Mouse (Mus musculus) gastrocnemius, adult 2 months (tissue): ENCODE data around the gene Fxyd6. TPM values are rescaled to one million over a fixed set of nuclear protein-coding genes. Genes with fewer than 3 reads are reported as not detected.

ENCODE experiments used
- DNase-seq: peaks from one replicate; pipeline ENCODE4 v3.0.0; 2022
- H3K27ac ChIP-seq: fragments of 200-600 bp; 2 replicates; pipeline ENCODE4 v1.8.1; 2022; ENCODE audit warnings: mild to moderate bottlenecking
- H3K4me3 ChIP-seq: fragments of 200-600 bp; 2 replicates; pipeline ENCODE4 v1.8.1; 2022; ENCODE audit warnings: mild to moderate bottlenecking, moderate library complexity
- CTCF ChIP-seq: fragments of 200-600 bp; IDR thresholded peaks from 2 replicates; pipeline ENCODE4 v1.8.1; 2022; ENCODE audit warnings: antibody characterized with exemption, mild to moderate bottlenecking, moderate library complexity
- intact Hi-C: fragments of 180-260 bp; cut with DNase I; formaldehyde crosslinking; loops from one replicate; pipeline ENCODE4 v1.15.1; 2025
- total RNA-seq, 2 experiments: library from RNA; stranded (reverse); gene quantifications; 2 replicates each; pipeline ENCODE4 v1.2.3; 2021

Fxyd6 gene
- total RNA-seq, 2 experiments from 2014 or later: 26.7 to 84.7 TPM

- intact Hi-C loops: loop anchor here (2.0 kb wide), 1 partner anchor 22 kb away; no protein-coding TSS in a partner anchor
- no peak for TF ChIP-seq CTCF
- Histone ChIP-seq H3K27ac (0 out of 2 replicates have a peak overlapping the region, but pooled peaks have one; percentile 28), H3K4me3 (no peak overlapping the region)
- no peak for DNase-seq
These were observed 12.4 kb downstream of the Fxyd6 start for GRCm38 (mm10) chr9:45382336-45382735.

GRCm38 (mm10) chr9:45382834-45383233 lies 12.8 kb downstream of the Fxyd6 start:
- Histone ChIP-seq H3K27ac (no peak overlapping the region), H3K4me3 (no peak overlapping the region)
- DNase-seq: no peak
- intact Hi-C loops: loop anchor here (2.0 kb wide), 1 partner anchor 22 kb away; no protein-coding TSS in a partner anchor
- no peak for TF ChIP-seq CTCF

GRCm38 (mm10) chr9:45383883-45384282 lies 13.9 kb downstream of the Fxyd6 start:
- DNase-seq: no peak
- no peak overlapping the region for H3K27ac ChIP-seq
- no peak overlapping the region for H3K4me3 ChIP-seq
- TF ChIP-seq CTCF: no peak
- intact Hi-C loops: loop anchor here (2.0 kb wide), 1 partner anchor 23 kb away; no protein-coding TSS in a partner anchor

- no peak for TF ChIP-seq CTCF
- intact Hi-C loops: no loop called here
- H3K4me3 ChIP-seq: no peak overlapping the region
These were observed 16.7 kb downstream of the Fxyd6 start for GRCm38 (mm10) chr9:45386698-45387097.

GRCm38 (mm10) chr9:45388385-45388994 lies 18.5 kb downstream of the Fxyd6 start:
- Histone ChIP-seq H3K27ac (no peak overlapping the region), H3K4me3 (no peak overlapping the region)
- intact Hi-C loops: loop anchor here (1.0 to 2.0 kb wide), 3 partner anchors 43 to 168 kb away; no protein-coding TSS in a partner anchor
- no peak; the same call in 1 of the 2 replicates for TF ChIP-seq CTCF
- peak; percentile 88 for DNase-seq

More at GRCm38 (mm10) chr9:45386698-45387097, 16.7 kb downstream of the Fxyd6 start:
- H3K27ac ChIP-seq: no peak overlapping the region
- no peak for DNase-seq

DNA sequence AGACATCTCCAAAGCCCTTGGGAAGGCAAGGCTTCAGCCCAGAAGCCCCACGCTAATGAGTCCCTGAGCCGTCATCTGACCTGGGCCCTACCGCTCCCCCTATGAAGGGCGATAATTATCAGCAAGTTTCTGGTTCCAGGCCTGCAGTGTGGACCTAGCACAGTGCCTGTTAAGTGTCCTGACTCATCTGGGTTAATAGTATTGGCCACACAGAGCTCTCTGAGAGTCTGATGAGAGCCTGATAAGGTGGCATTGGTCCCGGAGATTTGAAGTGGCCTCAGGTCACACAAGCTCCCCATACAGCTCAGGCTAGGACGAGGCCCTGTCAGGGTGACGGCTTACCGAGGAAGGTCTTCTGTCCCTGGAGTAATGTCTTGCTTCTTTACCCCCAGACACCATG lies 19.6 kb downstream of the Fxyd6 start:
- intact Hi-C loops: loop anchor here (2.0 kb wide), 1 partner anchor 169 kb away; no protein-coding TSS in a partner anchor
- no peak for TF ChIP-seq CTCF
- no peak for DNase-seq
- Histone ChIP-seq H3K4me3 (no peak overlapping the region), H3K27ac (no peak overlapping the region)

DNA sequence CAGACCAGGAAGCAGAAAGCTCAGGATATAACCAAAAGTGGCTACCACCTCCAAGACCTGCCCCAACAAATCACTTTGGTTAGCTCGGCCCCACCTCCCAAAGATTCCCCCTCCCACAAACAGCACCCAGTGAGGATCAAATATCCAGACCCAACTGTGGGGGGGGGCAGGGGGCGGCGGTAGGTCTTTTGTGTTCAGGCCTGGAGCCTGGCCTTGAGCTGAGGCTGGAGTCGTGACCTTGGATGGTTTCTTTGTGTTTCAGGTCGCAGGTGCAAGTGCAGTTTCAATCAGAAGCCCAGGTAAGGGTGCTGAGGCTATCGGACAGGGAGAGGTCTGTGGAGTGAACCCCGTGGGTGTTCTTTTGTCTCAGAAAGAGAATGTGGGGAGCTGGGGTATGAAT lies 21.3 kb downstream of the Fxyd6 start:
- H3K4me3 ChIP-seq: no peak overlapping the region
- no peak for TF ChIP-seq CTCF
- no peak overlapping the region for H3K27ac ChIP-seq
- DNase-seq: no peak
- intact Hi-C loops: no loop called here

- TF ChIP-seq CTCF: no peak
- intact Hi-C loops: no loop called here
- no peak for DNase-seq
- H3K4me3 ChIP-seq: no peak overlapping the region
- H3K27ac ChIP-seq: peak overlapping the region; percentile 41; the same call in 1 of the 2 replicates
These were observed 25.2 kb downstream of the Fxyd6 start for GRCm38 (mm10) chr9:45395218-45395617.

- Histone ChIP-seq H3K27ac (peak overlapping the region; percentile 41), H3K4me3 (no peak overlapping the region)
- no peak for DNase-seq
- no peak for TF ChIP-seq CTCF
- intact Hi-C loops: no loop called here
These were observed 25.8 kb downstream of the Fxyd6 start for GRCm38 (mm10) chr9:45395796-45396195.

- DNase-seq: peak; percentile 67
- H3K4me3 ChIP-seq: no peak overlapping the region
- no peak overlapping the region for H3K27ac ChIP-seq
- no peak for TF ChIP-seq CTCF
- intact Hi-C loops: no loop called here
These were observed 28.4 kb downstream of the Fxyd6 start for GRCm38 (mm10) chr9:45398336-45398735.

DNA sequence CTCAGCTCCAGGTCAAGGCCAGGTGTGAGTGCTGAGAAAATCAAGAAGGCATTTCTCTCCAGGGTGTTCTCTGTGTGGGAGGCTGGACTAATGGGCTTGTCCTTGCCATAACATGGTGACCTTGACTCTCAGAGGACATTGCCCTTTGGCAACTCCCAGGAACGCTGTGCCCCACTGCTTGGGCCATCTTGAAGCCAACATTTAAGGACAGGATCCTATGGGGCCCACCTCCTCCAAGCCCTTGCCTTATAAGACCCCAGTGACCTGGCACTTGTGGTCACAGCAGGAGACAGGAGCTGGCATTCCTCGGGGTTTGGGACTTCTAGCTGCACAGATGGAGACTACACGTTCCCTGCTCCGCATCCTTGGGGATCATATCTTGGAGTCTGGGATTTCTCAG lies 29.4 kb downstream of the Fxyd6 start, which contains the start of gene Fxyd2:
TSS of gene Fxyd2 (plus strand) at position 236 of the 400 bp plus-strand sequence.
- H3K27ac ChIP-seq: no peak within 1 kb of the TSS
- intact Hi-C loops: no loop called here
- no peak for DNase-seq
- TF ChIP-seq CTCF: no peak
- H3K4me3 ChIP-seq: no peak within 1 kb of the TSS

DNA sequence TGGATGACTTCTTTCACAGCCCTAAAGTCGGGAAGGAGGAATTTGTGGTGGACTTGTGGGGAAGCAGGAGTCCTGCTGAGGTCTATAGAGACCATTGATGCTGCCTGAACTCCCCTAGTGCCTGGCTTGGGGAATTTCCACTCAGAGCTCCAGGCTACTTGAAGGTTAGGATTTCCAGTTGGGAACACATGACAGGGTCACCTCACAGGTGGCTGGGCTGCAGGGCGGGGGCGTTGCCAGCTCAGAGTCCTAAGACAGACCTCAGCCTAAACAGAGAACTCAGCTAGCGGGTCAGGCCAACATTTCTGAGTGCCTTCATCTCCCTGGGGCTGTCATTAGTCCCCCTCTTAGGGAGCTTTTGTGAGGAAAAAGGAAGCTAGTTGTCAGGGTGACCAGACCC lies 31.9 kb downstream of the Fxyd6 start:
- Histone ChIP-seq H3K27ac (no peak overlapping the region), H3K4me3 (no peak overlapping the region)
- no peak for TF ChIP-seq CTCF
- intact Hi-C loops: no loop called here
- no peak for DNase-seq

GRCm38 (mm10) chr9:45402957-45403356 lies 33.0 kb downstream of the Fxyd6 start:
- Histone ChIP-seq H3K27ac (no peak overlapping the region), H3K4me3 (no peak overlapping the region)
- no peak for DNase-seq
- intact Hi-C loops: no loop called here
- TF ChIP-seq CTCF: no peak

DNA sequence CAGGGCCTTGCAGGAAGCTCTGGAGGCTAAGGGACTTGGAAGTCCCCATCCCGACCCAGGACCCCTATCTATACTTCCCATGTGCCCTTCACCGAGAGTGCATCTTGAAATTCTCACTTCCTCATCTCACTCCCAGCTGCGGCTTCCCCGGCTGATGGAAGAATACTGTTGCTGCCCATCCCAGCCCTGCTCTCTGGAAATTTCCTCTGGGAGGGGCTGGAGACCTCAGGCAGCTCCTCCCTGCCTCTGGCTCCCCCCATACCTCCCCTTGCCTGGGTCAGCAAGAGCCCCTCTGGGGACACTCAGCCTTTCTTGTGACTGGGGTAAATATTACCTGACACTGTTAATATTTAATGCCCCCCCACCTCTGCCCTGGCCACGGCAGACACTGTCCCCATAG lies 35.7 kb downstream of the Fxyd6 start:
- intact Hi-C loops: no loop called here
- Histone ChIP-seq H3K4me3 (peak overlapping the region; percentile 36), H3K27ac (peak overlapping the region; percentile 59; the same call in 1 of the 2 replicates)
- peak; percentile 41 for DNase-seq
- TF ChIP-seq CTCF: no peak
